Mouse (Mus musculus) thymus, adult 2 months (tissue): ENCODE data around the gene Pga5. TPM values are rescaled to one million over a fixed set of nuclear protein-coding genes. Genes with fewer than 3 reads are reported as not detected.
A peak's percentile ranks its signal among the peaks of the same experiment; 100 is the strongest.

Source experiments
- DNase-seq: peaks from one replicate; pipeline ENCODE4 v3.0.0; 2021
- H3K27ac ChIP-seq: fragments of 200-500 bp; 2 replicates; pipeline ENCODE4 v1.5.1; 2012; ENCODE audit warnings: low read length, control low read depth; ENCODE audit not compliant: control insufficient read depth, insufficient read depth
- H3K27me3 ChIP-seq: fragments of 200-500 bp; 2 replicates; pipeline ENCODE4 v1.6.1; 2012; ENCODE audit warnings: mild to moderate bottlenecking, low read length, moderate library complexity, mixed read lengths; ENCODE audit not compliant: control insufficient read depth, insufficient read depth
- H3K36me3 ChIP-seq: fragments of 200-500 bp; 2 replicates; pipeline ENCODE4 v1.6.1; 2012; ENCODE audit warnings: mild to moderate bottlenecking, low read length, moderate library complexity; ENCODE audit not compliant: control insufficient read depth, insufficient read depth
- H3K4me1 ChIP-seq: fragments of 200-500 bp; replicated peaks from 2 replicates; pipeline ENCODE4 v1.6.1; 2012; ENCODE audit warnings: low read length; ENCODE audit not compliant: control insufficient read depth, insufficient read depth
- H3K4me3 ChIP-seq: fragments of 200-500 bp; 2 replicates; pipeline ENCODE4 v1.5.1; 2012; ENCODE audit warnings: mild to moderate bottlenecking, low read length, control low read depth, moderate library complexity; ENCODE audit not compliant: control insufficient read depth, insufficient read depth
- CTCF ChIP-seq: fragments of 200-500 bp; IDR thresholded peaks from 2 replicates; pipeline ENCODE4 v1.5.1; 2012; ENCODE audit warnings: mild to moderate bottlenecking, control low read depth, low read length, moderate library complexity, borderline replicate concordance; ENCODE audit not compliant: control insufficient read depth, poor library complexity, insufficient read depth; ENCODE audit errors: extremely low read depth
- POLR2A ChIP-seq: fragments of 200-500 bp; IDR thresholded peaks from 2 replicates; pipeline ENCODE4 v1.6.1; 2012; ENCODE audit warnings: mild to moderate bottlenecking, low read length, control low read depth, moderate library complexity; ENCODE audit not compliant: control insufficient read depth, poor library complexity, insufficient read depth; ENCODE audit errors: extremely low read depth
- WGBS: fragments of 180-500 bp; shearing (Covaris S2); methylation state at CpG from one replicate; pipeline ENCODE4 v1.1.7; 2018; 5-methylcytosine and 5-hydroxymethylcytosine counted together
- polyA plus RNA-seq: library from polyadenylated mRNA; depleted of rRNA; stranded (reverse); fragments of >200 nt; gene quantifications from 2 replicates; pipeline ENCODE4 v1.2.3, GENCODE M21; 2012

Gene Pga5
- polyA plus RNA-seq, 1 experiment = 0.59 TPM

- H3K27me3 ChIP-seq = no peaks in the 10 kb centered on the region
- no peak for DNase-seq
- peaks cover 3% of the 10 kb centered on the region; the same call in 1 of the 2 replicates for H3K4me1 ChIP-seq
- TF ChIP-seq POLR2A (no peak), CTCF (no peak)
- no peaks in the 10 kb centered on the region for H3K36me3 ChIP-seq
- 79% methylated on average over 3 of the region's 3 CpGs for WGBS
- H3K4me3 ChIP-seq = no peak overlapping the region
- H3K27ac ChIP-seq = no peak overlapping the region
Measured at GRCm38 (mm10) chr19:10656058-10656457, 21.8 kb downstream of the Pga5 start.

- no peaks in the 10 kb centered on the region for H3K36me3 ChIP-seq
- TF ChIP-seq POLR2A (no peak), CTCF (no peak)
- no peaks in the 10 kb centered on the region for H3K27me3 ChIP-seq
- peak; percentile 43 for DNase-seq
- H3K27ac ChIP-seq = no peak overlapping the region
- peaks cover 44% of the 10 kb centered on the region for H3K4me1 ChIP-seq
- WGBS = 25% methylated on average over 8 of the region's 8 CpGs
- no peak overlapping the region for H3K4me3 ChIP-seq
Measured at GRCm38 (mm10) chr19:10648156-10648555, 29.7 kb downstream of the Pga5 start.

GRCm38 (mm10) chr19:10645616-10646015 is 32.3 kb downstream of the Pga5 start:
- no peak overlapping the region for H3K27ac ChIP-seq
- H3K36me3 ChIP-seq = no peaks in the 10 kb centered on the region
- peaks cover 49% of the 10 kb centered on the region for H3K4me1 ChIP-seq
- H3K4me3 ChIP-seq = no peak overlapping the region
- H3K27me3 ChIP-seq = no peaks in the 10 kb centered on the region
- WGBS = 97% methylated on average over 2 of the region's 2 CpGs
- DNase-seq = no peak
- TF ChIP-seq CTCF (no peak), POLR2A (no peak)

- TF ChIP-seq POLR2A = no peak
- TF ChIP-seq CTCF = no peak
- H3K4me1 ChIP-seq = peaks cover 35% of the 10 kb centered on the region
- no peaks in the 10 kb centered on the region for H3K27me3 ChIP-seq
- no peak overlapping the region for H3K27ac ChIP-seq
- H3K36me3 ChIP-seq = no peaks in the 10 kb centered on the region
- DNase-seq = no peak
- 30% methylated on average over 13 of the region's 13 CpGs for WGBS
- no peak overlapping the region for H3K4me3 ChIP-seq
Measured at GRCm38 (mm10) chr19:10640589-10641378, 37.1 kb downstream of the Pga5 start.

GRCm38 (mm10) chr19:10640080-10640479 is 37.8 kb downstream of the Pga5 start:
- Histone ChIP-seq H3K4me1 (peaks cover 37% of the 10 kb centered on the region), H3K4me3 (no peak overlapping the region), H3K27ac (no peak overlapping the region), H3K27me3 (no peaks in the 10 kb centered on the region), H3K36me3 (no peaks in the 10 kb centered on the region)
- no peak for DNase-seq
- TF ChIP-seq POLR2A (no peak), CTCF (no peak)
- WGBS = 7% methylated on average over 5 of the region's 5 CpGs

- TF ChIP-seq POLR2A (no peak), CTCF (no peak)
- H3K27me3 ChIP-seq = no peaks in the 10 kb centered on the region
- WGBS = 66% methylated on average over 7 of the region's 7 CpGs
- peaks cover 39% of the 10 kb centered on the region for H3K4me1 ChIP-seq
- H3K4me3 ChIP-seq = no peak overlapping the region
- no peaks in the 10 kb centered on the region for H3K36me3 ChIP-seq
- no peak overlapping the region for H3K27ac ChIP-seq
- DNase-seq = no peak
Measured at GRCm38 (mm10) chr19:10637840-10638239, 40.0 kb downstream of the Pga5 start.
